22 mouse cellular contexts compared by ENCODE assay signal in the genomic region with DNA sequence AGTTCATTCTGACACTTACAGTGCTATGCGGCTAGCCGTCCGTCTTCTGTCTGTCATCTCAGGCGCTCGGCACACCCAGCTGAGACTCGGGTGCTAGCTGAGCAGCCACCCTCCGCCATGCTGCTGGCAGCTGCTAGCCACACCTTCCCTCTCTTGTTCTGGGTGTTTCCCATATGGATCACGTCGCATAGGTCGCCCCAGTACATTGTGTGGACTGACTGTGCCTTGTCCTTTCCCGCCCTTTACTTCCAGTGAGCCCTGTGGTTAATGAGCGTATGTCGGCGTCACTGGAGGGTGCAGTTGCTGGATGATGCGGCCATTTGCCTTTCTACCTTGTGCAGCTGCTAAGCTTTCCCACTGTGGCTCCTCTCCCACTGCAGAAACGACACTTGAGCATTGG. TPM values are rescaled to one million over a fixed set of nuclear protein-coding genes. Genes with fewer than 3 reads are reported as not detected.
DNase-seq lines count a peak whose midpoint lies in the region; ATAC-seq and TF ChIP-seq lines count a peak whose summit lies in the region.
"Had no signal": no experiment of that assay in that cellular context is flagged by ENCODE, and none has a peak within 500 bp of the region (broad histone marks: within the 10 kb centered on the region; RNA-seq: fewer than 3 reads in every experiment).

No protein-coding gene starts in this region.

- H3K27ac ChIP-seq in forebrain, embryonic 14.5 days (ENCODE audit: low read depth, low read length) = 0 out of 2 replicates have a peak overlapping the region, but pooled peaks have one; percentile 9
- H3K27ac ChIP-seq in forebrain, embryonic 10.5 days = no peak overlapping the region
- peak overlapping the region; percentile 38; the same call in 1 of the 2 replicates for H3K27ac ChIP-seq in intestine, embryonic 16.5 days (ENCODE audit: low read length)
- peak overlapping the region; percentile 67 for H3K27ac ChIP-seq in stomach, postnatal 0 days (replicated peaks)
- H3K27ac ChIP-seq: heart, embryonic 15.5 days; hindbrain, embryonic 15.5 days; midbrain, embryonic 13.5 days had no signal

- H3K4me2 ChIP-seq in forebrain, embryonic 14.5 days (ENCODE audit: low read length) = no peak overlapping the region
- H3K4me2 ChIP-seq in intestine, embryonic 16.5 days (ENCODE audit: low read depth, low read length) = no peak overlapping the region
- H3K4me2 ChIP-seq in stomach, postnatal 0 days (replicated peaks; ENCODE audit: low read depth) = no peak overlapping the region
- H3K4me2 ChIP-seq: heart, embryonic 15.5 days; hindbrain, embryonic 15.5 days; midbrain, embryonic 13.5 days had no signal

- H3K9me3 ChIP-seq in forebrain, embryonic 14.5 days (replicated peaks; ENCODE audit: control insufficient read depth, low read length) = no peaks in the 10 kb centered on the region
- no peaks in the 10 kb centered on the region for H3K9me3 ChIP-seq in forebrain, embryonic 10.5 days
- no peaks in the 10 kb centered on the region for H3K9me3 ChIP-seq in megakaryocyte, embryonic 14.5 days
- no peaks in the 10 kb centered on the region for H3K9me3 ChIP-seq in intestine, embryonic 16.5 days (ENCODE audit: control insufficient read depth, low read length)
- H3K9me3 ChIP-seq in stomach, postnatal 0 days (ENCODE audit: control insufficient read depth, low read length) = no peaks in the 10 kb centered on the region
- H3K9me3 ChIP-seq: heart, embryonic 15.5 days; hindbrain, embryonic 15.5 days; midbrain, embryonic 13.5 days had no signal

- ATAC-seq in forebrain, embryonic 14.5 days = no peak
- ATAC-seq in megakaryocyte, adult 5-6 weeks (ENCODE audit: poor library complexity, severe bottlenecking) = no peak
- ATAC-seq in intestine, embryonic 16.5 days = peak; percentile 89
- ATAC-seq in stomach, postnatal 0 days (ENCODE audit: low FRiP score, low TSS enrichment) = peak; percentile 86
- ATAC-seq: liver, postnatal 0 days; midbrain, embryonic 13.5 days had no signal

- H3K36me3 ChIP-seq in forebrain, embryonic 14.5 days (ENCODE audit: control insufficient read depth, insufficient read depth, low read length) = no peaks in the 10 kb centered on the region
- H3K36me3 ChIP-seq in forebrain, embryonic 10.5 days (replicated peaks) = peaks cover 35% of the 10 kb centered on the region
- H3K36me3 ChIP-seq in megakaryocyte, embryonic 14.5 days (replicated peaks; ENCODE audit: low read length) = peaks cover 72% of the 10 kb centered on the region
- no peaks in the 10 kb centered on the region for H3K36me3 ChIP-seq in intestine, embryonic 16.5 days (ENCODE audit: control insufficient read depth, insufficient read depth, low read length)
- no peaks in the 10 kb centered on the region for H3K36me3 ChIP-seq in stomach, postnatal 0 days (ENCODE audit: control insufficient read depth, insufficient read depth, low read length)
- H3K36me3 ChIP-seq: heart, embryonic 15.5 days; hindbrain, embryonic 15.5 days; midbrain, embryonic 13.5 days had no signal

- WGBS in forebrain, embryonic 14.5 days = 77% methylated on average over 16 of the region's 16 CpGs
- 92% methylated on average over 16 of the region's 16 CpGs for WGBS in forebrain, embryonic 10.5 days
- WGBS in intestine, embryonic 16.5 days = 58% methylated on average over 16 of the region's 16 CpGs
- WGBS in stomach, postnatal 0 days = 47% methylated on average over 16 of the region's 16 CpGs

- no peaks in the 10 kb centered on the region for H3K27me3 ChIP-seq in forebrain, embryonic 14.5 days (replicated peaks; ENCODE audit: control insufficient read depth, insufficient read depth, low read length)
- H3K27me3 ChIP-seq in forebrain, embryonic 10.5 days (ENCODE audit: poor library complexity, severe bottlenecking) = no peaks in the 10 kb centered on the region
- H3K27me3 ChIP-seq in megakaryocyte, embryonic 14.5 days (replicated peaks) = no peaks in the 10 kb centered on the region
- H3K27me3 ChIP-seq in intestine, embryonic 16.5 days (replicated peaks; ENCODE audit: control insufficient read depth, insufficient read depth, low read length) = no peaks in the 10 kb centered on the region
- no peaks in the 10 kb centered on the region for H3K27me3 ChIP-seq in stomach, postnatal 0 days (ENCODE audit: control insufficient read depth, insufficient read depth, low read length)
- H3K27me3 ChIP-seq: CH12.LX; heart, embryonic 15.5 days; hindbrain, embryonic 15.5 days had no signal

- peaks cover 16% of the 10 kb centered on the region for H3K4me1 ChIP-seq in forebrain, embryonic 14.5 days (ENCODE audit: control insufficient read depth, insufficient read depth, low read length)
- peaks cover 68% of the 10 kb centered on the region for H3K4me1 ChIP-seq in forebrain, embryonic 10.5 days
- peaks cover 69% of the 10 kb centered on the region for H3K4me1 ChIP-seq in megakaryocyte, embryonic 14.5 days
- H3K4me1 ChIP-seq in intestine, embryonic 16.5 days (ENCODE audit: control insufficient read depth, insufficient read depth, low read length) = peaks cover 43% of the 10 kb centered on the region
- peaks cover 16% of the 10 kb centered on the region for H3K4me1 ChIP-seq in stomach, postnatal 0 days (replicated peaks; ENCODE audit: control insufficient read depth, insufficient read depth)

- DNase-seq in forebrain, embryonic 14.5 days (ENCODE audit: low spot score) = no peak
- no peak for DNase-seq in forebrain, embryonic 10.5 days (ENCODE audit: extremely low spot score, low spot score)
- peak; percentile 62 for DNase-seq in stomach, postnatal 0 days (ENCODE audit: low spot score)
- DNase-seq in right cerebral cortex, postnatal 10 days (ENCODE audit: low spot score in 2 of 2) = no peak
- DNase-seq: adrenal gland, postnatal 36 days; cerebellum, adult 9-11 months; gastrocnemius, postnatal 10 days; heart, adult 18-20 months; kidney, adult 9 months; kidney, postnatal 36 days; liver; liver, postnatal 0 days; lung, postnatal 36 days; right cerebral cortex, postnatal 14 days; thymus, postnatal 25 days had no signal

- no peak overlapping the region for H3K4me3 ChIP-seq in forebrain, embryonic 14.5 days (ENCODE audit: low read depth, low read length)
- H3K4me3 ChIP-seq in forebrain, embryonic 10.5 days = no peak overlapping the region
- peak overlapping the region; percentile 51 for H3K4me3 ChIP-seq in megakaryocyte, embryonic 14.5 days (replicated peaks)
- H3K4me3 ChIP-seq in intestine, embryonic 16.5 days (ENCODE audit: low read length) = no peak overlapping the region
- no peak overlapping the region for H3K4me3 ChIP-seq in stomach, postnatal 0 days (ENCODE audit: low read depth, low read length)
- H3K4me3 ChIP-seq: heart, embryonic 15.5 days; hindbrain, embryonic 15.5 days; midbrain, embryonic 13.5 days had no signal

- H3K9ac ChIP-seq in forebrain, embryonic 14.5 days (ENCODE audit: low read length) = no peak overlapping the region
- no peak overlapping the region for H3K9ac ChIP-seq in intestine, embryonic 16.5 days (ENCODE audit: low read depth, low read length)
- no peak overlapping the region for H3K9ac ChIP-seq in stomach, postnatal 0 days (ENCODE audit: low read length)
- H3K9ac ChIP-seq: heart, embryonic 15.5 days; hindbrain, embryonic 15.5 days; liver, postnatal 0 days; midbrain, embryonic 13.5 days had no signal

- no peak for TF ChIP-seq EP300 in stomach, postnatal 0 days (optimal IDR thresholded peaks at IDR 0.05)

- TF ChIP-seq CTCF in stomach, postnatal 0 days (IDR thresholded peaks at IDR 0.05; ENCODE audit: low read depth) = no peak

RNA-seq across cellular contexts. Expression of gene Arid1b, which starts 59.1 kb away (rescaled TPM):
- polyA plus RNA-seq in forebrain, embryonic 14.5 days (2014; fragmentation: Nextera tagmentation; extraction: Ambion mirVana) = 11.1 and 14.7 TPM in 2 replicates
- 9.1 and 9.6 TPM in 2 replicates for polyA plus RNA-seq in forebrain, embryonic 10.5 days (2016; fragmentation: Nextera tagmentation; extraction: Ambion mirVana)
- 13.3 and 27.6 TPM in 2 replicates for polyA plus RNA-seq in megakaryocyte, embryonic 14.5 days (2012; ENCODE audit: insufficient read depth, low replicate concordance)
- total RNA-seq in megakaryocyte, adult 5-6 weeks (2015) = 23.0 and 28.1 TPM in 2 replicates
- total RNA-seq in megakaryocyte, adult 5-6 weeks (2017) = 15.2 and 19.0 TPM in 2 replicates
- 5.8 and 6.5 TPM in 2 replicates for polyA plus RNA-seq in intestine, embryonic 16.5 days (2015; fragmentation: Nextera tagmentation; extraction: Ambion mirVana)
- 5.6 and 5.9 TPM in 2 replicates for polyA plus RNA-seq in stomach, postnatal 0 days (2015; fragmentation: Nextera tagmentation; extraction: Ambion mirVana)

Comparison
In these comparisons a context has a peak if more than half of its experiments do, and no peak if none do; other contexts are left out.
1. ATAC-seq: peak in intestine, embryonic 16.5 days (single experiment) and stomach, postnatal 0 days (single experiment); none in forebrain, embryonic 14.5 days (single experiment) and megakaryocyte, adult 5-6 weeks (single experiment).